Mouse (Mus musculus): ENCODE measurements around the gene Megf11. TPM values are rescaled to one million over a fixed set of nuclear protein-coding genes. Genes with fewer than 3 reads are reported as not detected.
"Not testable (repeated sequence)": the region's sequence is repeated elsewhere in the genome, so short reads cannot be mapped to it uniquely, and the experiment has no call there.

Gene Megf11
- total RNA-seq, 4 experiments from 2014 or later = 0.29 to 2.1 (median 1.2) TPM

- DNase-seq = no peak
These were observed 81.1 kb downstream of the Megf11 start for GRCm38 (mm10) chr9:64466564-64466963.

DNA sequence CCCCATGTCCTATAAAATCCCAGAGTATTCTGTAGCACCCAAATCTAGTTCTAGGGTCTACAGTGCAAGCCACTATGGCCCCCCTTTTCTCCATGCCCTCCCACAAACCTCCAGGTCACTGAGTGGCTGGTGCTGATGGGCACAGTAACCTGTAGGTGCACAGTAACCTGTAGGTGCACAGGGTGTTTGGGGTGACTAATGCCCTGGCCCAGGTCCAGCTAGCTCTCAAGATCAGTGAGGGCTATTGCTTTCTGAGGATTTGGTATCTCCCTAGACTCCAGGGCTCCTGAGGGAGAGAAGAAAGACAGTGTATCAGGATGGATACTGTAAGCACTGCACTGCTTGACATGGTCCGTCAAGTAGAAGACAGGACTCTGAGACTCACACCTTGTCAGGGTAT is 85.4 kb downstream of the Megf11 start:
- DNase-seq = no peak

- peak; percentile 62 for DNase-seq
These were observed 85.9 kb downstream of the Megf11 start for GRCm38 (mm10) chr9:64471336-64471735.

DNA sequence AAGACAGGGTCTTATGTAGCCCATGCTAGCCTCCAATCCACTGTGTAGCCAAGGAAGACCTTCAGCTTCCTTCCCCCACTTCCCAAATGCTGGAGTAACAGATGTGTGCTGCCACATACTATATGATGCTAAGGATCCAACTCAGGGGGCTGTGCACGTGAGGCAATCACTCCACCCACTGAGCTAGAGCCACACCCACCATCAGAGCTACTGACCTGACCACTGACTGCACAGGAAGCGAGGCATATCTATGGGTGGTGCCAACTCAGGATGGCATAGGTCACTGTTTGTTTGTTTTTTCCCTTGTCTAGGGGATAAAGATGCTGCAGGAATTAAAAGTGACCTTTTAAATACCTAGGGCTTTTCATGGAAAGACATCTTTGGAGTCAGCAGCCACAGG is 86.7 kb downstream of the Megf11 start:
- DNase-seq = no peak

- no peak for DNase-seq
These were observed 87.3 kb downstream of the Megf11 start for GRCm38 (mm10) chr9:64472743-64473142.

- DNase-seq = peak; percentile 21
These were observed 87.7 kb downstream of the Megf11 start for GRCm38 (mm10) chr9:64473170-64473569.

GRCm38 (mm10) chr9:64473695-64474094 is 88.3 kb downstream of the Megf11 start:
- no peak for DNase-seq

DNA sequence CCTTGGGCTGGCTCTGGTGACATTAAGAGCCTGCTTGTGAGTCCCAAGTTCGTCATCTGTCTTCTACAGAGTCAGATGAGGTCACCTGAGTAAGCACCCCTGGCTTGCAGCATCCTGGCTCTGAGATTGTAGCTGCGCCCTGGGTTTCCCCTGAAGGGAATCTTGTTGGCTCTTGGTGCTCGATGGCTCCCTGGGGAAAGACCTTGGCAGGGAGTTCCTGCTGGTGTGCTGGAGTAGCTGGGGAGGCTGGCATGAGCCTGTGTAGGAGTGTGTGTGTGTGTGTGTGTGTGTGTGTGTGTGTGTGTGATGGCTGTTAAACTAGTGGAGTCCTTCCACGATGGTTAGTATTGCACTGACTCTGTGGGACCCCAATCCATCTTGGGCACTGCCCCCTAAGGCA is 88.7 kb downstream of the Megf11 start:
- DNase-seq = peak; percentile 55

DNA sequence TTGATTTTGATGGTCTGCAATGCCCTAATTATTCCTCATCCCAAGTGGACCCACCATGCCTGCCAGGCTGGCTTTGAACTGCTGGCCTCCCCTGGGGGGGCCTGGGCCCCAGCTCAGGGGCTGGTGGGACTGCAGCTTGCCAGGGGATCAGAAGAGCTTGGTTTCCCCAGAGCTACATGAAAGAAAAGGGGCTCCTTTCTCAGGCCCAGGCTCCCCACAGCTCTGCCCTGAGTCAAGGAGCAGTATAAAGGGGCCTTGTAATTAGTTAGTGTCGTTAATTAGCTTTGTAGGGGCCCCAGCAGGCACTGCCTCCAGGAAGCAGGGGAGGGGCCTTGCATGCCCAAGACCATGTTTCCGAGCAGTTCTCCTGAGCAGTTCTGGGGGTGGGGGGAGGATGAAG is 90.5 kb downstream of the Megf11 start:
- DNase-seq = no peak

DNA sequence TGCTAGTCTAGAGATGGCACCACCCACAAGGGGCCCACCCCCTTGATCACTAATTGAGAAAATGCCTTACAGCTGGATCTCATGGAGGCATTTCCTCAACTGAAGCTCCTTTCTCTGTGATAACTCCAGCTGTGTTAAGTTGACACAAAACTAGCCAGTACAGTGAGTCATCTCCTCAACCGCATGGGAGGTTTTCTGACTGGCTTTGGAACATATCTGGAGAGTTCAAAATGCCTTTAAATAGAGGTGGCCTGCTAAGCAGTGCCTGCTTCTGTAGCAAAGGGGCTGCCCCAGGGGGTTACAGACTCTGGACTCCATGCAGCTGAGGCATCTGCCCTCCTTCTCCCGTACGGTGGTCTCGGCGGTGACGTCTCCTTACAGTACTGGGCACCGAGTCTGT is 92.0 kb downstream of the Megf11 start:
- DNase-seq = not testable (repeated sequence)

- DNase-seq = no peak
These were observed 96.7 kb downstream of the Megf11 start for GRCm38 (mm10) chr9:64482126-64482525.

DNA sequence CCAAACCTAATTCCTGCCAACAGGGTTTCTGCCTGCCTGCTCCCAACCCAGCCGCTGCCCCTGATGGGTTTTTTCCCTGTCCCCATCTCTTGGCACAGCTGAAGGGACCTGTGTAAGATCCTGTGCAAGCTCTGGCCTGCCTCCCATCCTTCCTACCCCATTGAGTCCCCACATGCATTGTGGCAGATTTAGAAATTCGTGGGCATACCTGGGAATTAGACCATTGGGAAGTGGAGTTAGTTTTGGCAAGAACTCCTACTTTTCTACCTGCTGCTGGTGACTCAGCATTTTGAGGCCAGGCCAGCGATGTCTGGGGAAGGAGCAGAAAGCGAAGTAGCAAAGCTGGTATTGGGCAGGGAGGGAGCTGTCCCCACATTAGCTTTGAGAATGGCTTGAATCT is 102.0 kb downstream of the Megf11 start:
- no peak for DNase-seq

GRCm38 (mm10) chr9:64494647-64495046 is 109.2 kb downstream of the Megf11 start:
- no peak for DNase-seq

- DNase-seq = peak; percentile 26
These were observed 113.5 kb downstream of the Megf11 start for GRCm38 (mm10) chr9:64498929-64499328.

GRCm38 (mm10) chr9:64501211-64501610 is 115.8 kb downstream of the Megf11 start:
- DNase-seq = no peak

DNA sequence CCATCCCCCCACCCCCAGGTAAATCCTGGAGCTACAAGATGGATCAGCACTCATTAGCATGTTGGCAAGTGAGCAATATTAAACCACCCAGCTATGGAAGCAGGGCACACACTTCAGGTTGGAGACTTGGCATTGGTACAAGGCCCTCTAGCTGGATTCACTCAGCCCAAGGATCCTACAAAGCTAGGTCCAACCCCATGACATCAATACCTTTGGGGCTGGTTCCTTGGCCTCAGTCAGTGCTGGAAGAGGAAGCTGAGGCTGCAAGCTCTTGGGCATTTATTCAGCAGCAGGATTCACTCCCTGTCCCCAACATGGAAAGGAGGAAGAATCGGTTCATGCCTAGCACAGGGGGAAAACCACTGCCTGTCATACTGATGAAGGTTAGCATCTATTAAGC is 118.6 kb downstream of the Megf11 start:
- no peak for DNase-seq

GRCm38 (mm10) chr9:64504456-64504855 is 119.0 kb downstream of the Megf11 start:
- no peak for DNase-seq

DNA sequence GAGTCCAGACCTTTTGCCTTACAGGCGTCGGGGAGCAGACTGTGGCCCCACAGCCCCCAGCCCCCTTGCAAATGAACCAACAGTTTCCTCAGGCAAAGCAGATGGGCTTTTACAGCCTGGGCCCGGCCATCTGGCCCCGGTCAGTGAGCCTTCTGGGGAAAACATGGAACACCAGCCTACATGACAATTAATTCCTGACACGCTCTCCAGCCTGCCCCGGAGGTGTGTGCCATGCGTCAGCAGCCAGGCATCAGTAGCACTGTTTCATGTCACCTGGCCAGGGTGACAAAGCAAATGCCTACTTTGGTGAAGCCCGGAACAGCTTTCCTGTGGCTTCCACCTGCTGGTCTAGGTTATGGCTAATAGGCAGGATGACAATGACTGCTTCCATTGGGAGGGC is 119.5 kb downstream of the Megf11 start:
- peak; percentile 19 for DNase-seq

- no peak for DNase-seq
These were observed 121.2 kb downstream of the Megf11 start for GRCm38 (mm10) chr9:64506440-64507206.

DNA sequence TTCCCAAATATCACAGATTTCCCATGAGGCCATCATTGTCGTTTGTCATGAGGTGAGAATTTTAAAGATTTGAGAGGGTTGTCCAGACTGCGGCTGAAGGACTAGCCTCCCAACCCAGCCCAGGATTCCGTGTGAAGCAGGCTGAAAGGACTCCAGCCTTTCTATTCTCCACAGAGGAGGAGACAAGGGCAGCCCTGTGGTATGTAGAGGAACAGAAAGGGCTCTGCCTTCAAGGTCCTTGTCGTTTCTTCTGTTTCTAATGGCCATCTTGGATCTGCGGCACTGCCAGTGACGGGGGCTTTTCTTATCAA is 121.7 kb downstream of the Megf11 start:
- no peak for DNase-seq

DNA sequence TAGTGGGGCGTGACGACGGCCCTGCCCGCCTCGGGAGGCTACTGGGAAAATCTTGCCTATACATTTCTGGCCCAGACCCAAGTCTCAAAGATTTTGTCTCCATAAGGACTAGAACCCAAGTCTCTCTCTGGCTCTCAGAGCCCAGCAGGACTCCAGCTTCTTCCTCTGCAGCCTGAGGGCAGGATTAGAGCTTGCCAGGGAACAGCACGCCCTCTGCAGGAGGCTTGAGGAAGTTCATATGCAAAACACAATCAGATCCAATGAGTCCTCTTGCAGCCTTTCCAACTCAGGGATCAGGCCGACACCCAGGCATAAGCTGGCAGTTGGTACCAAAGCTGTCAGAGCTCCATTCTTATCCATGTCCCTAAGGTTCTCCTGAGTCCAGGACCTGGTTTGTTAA is 122.6 kb downstream of the Megf11 start:
- DNase-seq = no peak

DNA sequence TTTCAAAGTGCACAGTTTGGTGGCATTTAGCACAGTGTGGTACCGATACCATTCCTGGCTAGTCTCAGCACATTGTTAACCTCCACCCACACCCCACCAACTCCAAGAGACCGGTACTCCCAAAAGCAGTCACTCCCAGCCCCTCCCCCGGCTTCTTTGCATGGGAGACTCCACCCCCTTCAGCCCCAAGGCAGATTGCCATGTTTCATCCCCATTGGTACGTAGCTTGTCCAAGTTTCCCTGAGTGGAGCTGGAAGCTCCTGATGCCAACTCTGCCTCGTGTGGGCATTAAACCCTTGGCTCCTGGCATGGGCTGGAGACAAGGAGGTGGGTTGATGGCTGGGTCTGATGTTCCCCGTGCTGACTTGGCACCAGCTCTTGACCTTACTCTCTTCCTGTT is 129.4 kb downstream of the Megf11 start:
- DNase-seq = no peak

GRCm38 (mm10) chr9:64519921-64520746 is 134.7 kb downstream of the Megf11 start:
- DNase-seq = no peak

DNA sequence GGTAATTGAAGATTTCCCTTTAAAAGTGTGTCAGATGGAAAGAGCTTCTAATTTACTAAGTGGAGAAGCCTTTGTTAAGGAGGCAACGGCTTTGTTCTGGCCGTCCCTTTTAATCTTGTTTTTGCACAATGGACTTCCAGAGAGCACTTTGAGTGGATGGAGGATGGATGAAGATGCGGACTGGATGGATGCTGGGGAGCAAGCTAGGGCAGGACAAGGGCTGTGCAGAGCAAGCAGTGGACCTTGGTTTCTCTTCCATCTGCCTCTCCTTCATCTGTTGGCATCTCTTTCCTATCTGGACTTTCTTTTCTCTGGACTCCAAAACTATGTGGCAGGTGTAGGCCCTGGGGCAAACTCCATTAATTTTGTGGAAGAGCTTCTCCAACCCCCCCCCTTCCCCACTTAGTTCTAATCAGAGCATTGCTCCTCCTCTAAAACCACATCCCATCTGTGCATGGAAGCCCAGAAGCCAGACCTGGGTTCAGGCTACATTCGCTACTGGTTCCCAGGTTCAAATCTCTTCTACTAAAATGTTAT is 135.4 kb downstream of the Megf11 start:
- DNase-seq = no peak
